Mouse (Mus musculus): ENCODE measurements around the gene 9130409I23Rik. TPM values are rescaled to one million over a fixed set of nuclear protein-coding genes. Genes with fewer than 3 reads are reported as not detected.
"Not testable (repeated sequence)": the region's sequence is repeated elsewhere in the genome, so short reads cannot be mapped to it uniquely, and the experiment has no call there.

9130409I23Rik gene
- polyA plus RNA-seq, 1 experiment from 2014 or later = not detected

DNA sequence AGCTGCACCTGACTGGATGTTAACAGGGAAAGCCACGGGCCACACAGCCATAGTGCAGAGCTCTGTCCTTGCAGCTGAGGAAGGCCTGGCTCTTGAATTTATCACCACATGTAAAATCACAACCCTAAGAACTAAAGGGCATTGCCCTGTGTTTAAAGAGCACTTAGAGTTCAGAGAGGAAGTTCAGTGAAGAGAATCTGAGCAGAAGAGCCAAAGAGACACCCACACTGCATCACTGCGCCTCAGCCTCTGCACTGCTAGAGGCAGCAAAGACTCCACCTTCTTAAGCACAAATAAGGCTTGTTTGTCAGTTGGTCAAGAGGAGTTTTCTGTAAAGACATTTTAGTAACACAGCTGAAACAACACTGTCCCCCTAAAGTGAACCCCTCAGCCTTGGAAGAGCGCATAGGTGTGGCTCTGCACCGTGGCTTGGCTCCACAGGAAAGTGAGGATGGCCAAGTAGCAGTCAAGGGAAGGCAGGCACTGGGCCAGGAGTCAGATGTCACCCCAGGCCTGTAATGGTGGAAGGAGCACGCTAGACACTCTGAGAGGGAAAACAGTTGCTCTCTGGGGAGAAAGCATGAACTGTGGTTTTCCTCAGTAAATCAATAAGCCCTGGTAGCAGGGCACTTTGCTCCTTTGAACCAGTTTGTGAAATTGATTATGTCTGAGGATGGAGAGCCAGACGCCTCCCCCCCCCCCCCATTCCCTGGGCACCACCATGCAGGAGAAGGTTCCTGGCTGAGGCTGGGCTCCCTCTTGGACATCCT lies 36.1 kb upstream of the 9130409I23Rik start:
- 78% methylated on average over 6 of the region's 6 CpGs for WGBS
- Histone ChIP-seq H3K27ac (no peak overlapping the region), H3K4me3 (no peak overlapping the region), H3K4me2 (no peak overlapping the region), H3K27me3 (peaks cover 12% of the 10 kb centered on the region), H3K36me3 (ENCODE audit: poor library complexity, severe bottlenecking) (no peaks in the 10 kb centered on the region), H3K9ac (no peak overlapping the region), H3K4me1 (peaks cover 17% of the 10 kb centered on the region), H3K9me3 (replicated peaks) (no peaks in the 10 kb centered on the region)
- no peak for ATAC-seq

DNA sequence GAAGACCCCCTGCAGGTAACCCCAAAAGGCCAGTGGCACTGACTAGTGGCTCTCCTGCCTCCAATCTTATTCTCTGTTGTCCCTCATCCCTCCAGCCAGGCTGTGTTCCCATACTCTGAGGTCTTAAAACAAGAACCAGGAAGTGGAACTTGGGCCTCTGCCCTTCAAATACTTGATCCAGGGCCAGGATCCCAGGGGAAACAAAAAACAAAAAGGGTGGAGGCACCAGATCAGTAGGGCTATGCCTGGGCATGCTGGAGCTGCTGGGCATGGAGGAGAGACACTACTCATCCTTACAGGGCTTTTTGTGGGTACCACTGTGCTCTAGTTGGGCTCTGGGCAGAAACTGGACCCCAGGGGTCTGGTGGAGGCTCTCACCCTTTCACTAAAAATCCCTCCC lies 35.5 kb upstream of the 9130409I23Rik start:
- H3K4me3 ChIP-seq = no peak overlapping the region
- H3K36me3 ChIP-seq (ENCODE audit: poor library complexity, severe bottlenecking) = no peaks in the 10 kb centered on the region
- no peak overlapping the region for H3K27ac ChIP-seq
- H3K4me2 ChIP-seq = no peak overlapping the region
- H3K9ac ChIP-seq = no peak overlapping the region
- H3K4me1 ChIP-seq = peaks cover 17% of the 10 kb centered on the region
- no peaks in the 10 kb centered on the region for H3K9me3 ChIP-seq (replicated peaks)
- H3K27me3 ChIP-seq = peaks cover 12% of the 10 kb centered on the region
- no peak for ATAC-seq

DNA sequence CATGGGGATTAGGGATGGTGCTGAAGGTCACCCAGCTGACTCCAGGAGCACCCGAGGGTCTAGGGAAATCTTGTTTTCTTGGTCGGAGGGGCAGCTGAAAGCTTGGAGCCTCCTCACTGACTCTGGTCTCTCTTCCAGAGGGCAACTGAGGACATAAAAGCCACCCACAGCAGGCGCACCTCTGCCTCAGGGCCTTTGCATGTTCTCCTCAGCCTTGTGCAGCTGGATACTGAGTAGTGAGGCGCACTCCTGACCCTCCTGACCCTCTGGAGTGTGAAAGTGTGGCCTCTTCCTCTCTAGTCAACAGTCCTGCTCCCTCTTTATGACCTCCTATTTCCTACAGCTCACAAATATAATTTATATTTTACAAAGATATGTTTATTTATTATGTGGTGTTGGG lies 35.0 kb upstream of the 9130409I23Rik start:
- no peak for ATAC-seq
- H3K27ac ChIP-seq = no peak overlapping the region
- WGBS = 88% methylated on average over 4 of the region's 4 CpGs
- peaks cover 12% of the 10 kb centered on the region for H3K27me3 ChIP-seq
- H3K9me3 ChIP-seq (replicated peaks) = no peaks in the 10 kb centered on the region
- no peaks in the 10 kb centered on the region for H3K36me3 ChIP-seq (ENCODE audit: poor library complexity, severe bottlenecking)
- no peak overlapping the region for H3K4me3 ChIP-seq
- H3K9ac ChIP-seq = no peak overlapping the region
- peaks cover 17% of the 10 kb centered on the region for H3K4me1 ChIP-seq
- peak overlapping the region; percentile 92 for H3K4me2 ChIP-seq

DNA sequence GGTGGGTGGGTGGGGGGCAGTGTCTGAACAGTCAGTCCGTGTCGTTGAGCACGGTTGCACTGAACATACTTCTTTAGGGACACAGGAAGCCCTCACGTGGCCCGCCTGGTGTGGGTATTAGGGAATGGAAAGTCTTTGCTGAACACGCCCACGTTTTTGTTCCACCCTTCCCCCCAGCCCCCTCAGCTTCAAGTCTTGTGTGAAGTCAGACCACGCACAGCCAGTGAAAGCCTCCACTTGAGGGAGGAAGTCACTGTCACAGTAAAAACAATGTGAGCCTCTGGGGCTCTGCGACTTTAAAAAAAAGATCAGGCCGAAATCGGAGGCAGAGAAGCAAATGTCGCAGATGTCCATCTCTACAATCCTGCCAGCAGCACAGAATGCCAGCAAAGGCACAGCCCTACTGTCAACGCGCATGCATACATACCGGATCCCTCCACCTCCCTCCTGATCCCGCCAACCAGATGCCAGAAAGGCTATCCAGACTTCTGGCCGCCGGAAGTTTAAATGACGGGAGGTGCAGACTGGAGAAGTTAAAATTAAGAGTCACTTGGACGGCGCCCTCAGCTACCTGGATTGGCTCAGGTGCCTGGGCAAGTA lies 34.4 kb upstream of the 9130409I23Rik start:
- Histone ChIP-seq H3K36me3 (ENCODE audit: poor library complexity, severe bottlenecking) (no peaks in the 10 kb centered on the region), H3K27me3 (peaks cover 12% of the 10 kb centered on the region), H3K4me1 (peaks cover 17% of the 10 kb centered on the region), H3K9ac (peak overlapping the region; percentile 53), H3K9me3 (replicated peaks) (no peaks in the 10 kb centered on the region), H3K27ac (no peak overlapping the region), H3K4me2 (peak overlapping the region; percentile 92), H3K4me3 (peak overlapping the region; percentile 47)
- 6% methylated on average over 21 of the region's 21 CpGs for WGBS
- peak; percentile 67 for ATAC-seq

DNA sequence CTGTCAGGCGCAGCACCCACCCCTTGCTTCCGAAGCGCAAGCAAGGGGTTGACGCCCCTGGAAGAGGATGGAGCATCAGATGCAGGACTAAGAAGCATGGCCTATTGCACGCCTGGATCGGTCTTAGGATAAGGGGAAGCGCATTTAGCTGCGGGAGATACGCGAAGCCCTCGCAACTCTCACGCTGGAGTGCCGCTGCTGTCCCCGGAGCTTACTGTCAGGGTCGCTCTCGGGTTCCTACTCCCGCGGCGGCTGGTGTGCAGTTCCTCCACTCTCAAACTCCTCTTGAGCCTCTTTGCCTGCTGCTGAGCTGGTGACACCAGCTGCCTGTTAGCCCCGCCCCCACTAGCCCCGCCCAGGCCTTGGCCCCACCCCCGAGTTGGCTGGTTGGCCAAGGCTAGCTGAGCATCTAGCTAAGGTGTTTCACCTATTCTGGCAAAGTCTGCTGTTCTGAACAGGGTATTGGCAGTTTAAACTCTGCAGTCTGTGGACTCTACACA lies 33.8 kb upstream of the 9130409I23Rik start:
- Histone ChIP-seq H3K4me1 (peaks cover 17% of the 10 kb centered on the region), H3K9me3 (replicated peaks) (no peaks in the 10 kb centered on the region), H3K9ac (peak overlapping the region; percentile 53), H3K4me2 (peak overlapping the region; percentile 92), H3K27ac (no peak overlapping the region), H3K4me3 (peak overlapping the region; percentile 47), H3K27me3 (peaks cover 12% of the 10 kb centered on the region), H3K36me3 (ENCODE audit: poor library complexity, severe bottlenecking) (no peaks in the 10 kb centered on the region)
- ATAC-seq = peak; percentile 88
- WGBS = under 1% methylated on average over 22 of the region's 22 CpGs

DNA sequence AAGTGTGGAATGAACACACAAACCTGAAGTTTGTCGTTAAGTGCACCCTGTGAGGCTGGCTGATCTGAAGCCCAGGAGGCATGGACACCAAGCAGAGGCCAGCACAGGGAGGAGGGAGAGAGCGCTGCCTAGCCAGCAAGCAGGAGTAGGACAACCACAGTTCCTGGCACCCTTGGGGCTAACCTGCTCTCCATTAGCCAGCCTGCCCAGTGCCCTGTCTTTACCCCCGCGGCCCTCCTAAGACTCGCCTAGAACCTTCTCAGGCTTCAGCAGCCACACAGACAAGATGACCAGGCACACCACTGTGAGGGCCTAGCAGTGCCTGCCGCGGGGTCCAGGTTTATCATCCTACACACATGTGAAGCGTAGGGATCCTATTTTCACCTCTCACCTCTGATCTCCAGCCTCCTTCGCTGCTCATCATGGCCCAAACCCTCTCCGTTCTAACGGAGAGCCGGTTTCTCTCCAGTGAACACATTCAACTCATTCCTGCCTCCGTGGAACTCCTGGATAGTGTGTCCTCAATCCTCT lies 33.1 kb upstream of the 9130409I23Rik start:
- 77% methylated on average over 13 of the region's 13 CpGs for WGBS
- Histone ChIP-seq H3K36me3 (ENCODE audit: poor library complexity, severe bottlenecking) (no peaks in the 10 kb centered on the region), H3K4me1 (peaks cover 17% of the 10 kb centered on the region), H3K27ac (no peak overlapping the region), H3K4me2 (no peak overlapping the region), H3K9ac (no peak overlapping the region), H3K4me3 (no peak overlapping the region), H3K9me3 (replicated peaks) (no peaks in the 10 kb centered on the region), H3K27me3 (peaks cover 12% of the 10 kb centered on the region)
- ATAC-seq = no peak

DNA sequence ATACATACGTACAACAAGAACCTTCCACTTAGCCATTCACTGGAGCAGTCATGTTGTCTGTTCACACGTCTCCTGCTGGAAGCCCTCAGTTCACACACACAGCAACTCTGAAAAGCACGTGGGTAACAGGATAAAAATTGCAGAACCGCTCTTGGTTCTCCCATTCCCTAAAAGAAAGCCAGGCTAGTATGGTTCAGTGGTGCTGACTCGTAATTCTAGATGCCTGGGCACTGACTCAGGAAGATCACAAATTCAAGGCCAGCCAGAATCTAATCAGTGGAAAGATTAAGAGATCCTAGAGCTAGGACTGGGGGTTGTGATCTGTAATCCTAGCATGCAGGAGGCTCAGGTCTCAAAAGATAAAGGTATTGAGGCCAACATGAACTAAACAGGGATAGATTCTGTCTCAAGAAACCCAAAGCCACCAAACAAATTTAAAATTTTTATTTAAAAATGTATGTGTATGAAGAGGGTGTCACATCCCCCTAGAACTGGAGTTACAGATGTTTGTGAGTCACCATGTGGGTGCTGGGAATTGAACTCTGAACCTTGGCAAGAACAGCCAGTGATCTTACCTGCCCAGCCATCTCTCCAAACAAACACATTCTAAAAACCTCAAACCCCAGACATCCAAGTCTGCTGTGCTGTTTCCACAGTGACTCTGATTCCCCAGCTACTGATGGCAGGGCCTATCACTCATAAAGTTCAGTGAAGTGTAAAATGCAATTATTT lies 30.1 kb upstream of the 9130409I23Rik start, which contains the start of gene Ephx1:
Gene Ephx1 (minus strand): TSS at position 149 of the 732 bp plus-strand sequence.
- H3K9ac ChIP-seq = no peak within 1 kb of the TSS
- no peak within 1 kb of the TSS for H3K4me2 ChIP-seq
- no peak for ATAC-seq
- H3K9me3 ChIP-seq (replicated peaks) = no peaks in the 10 kb centered on the region
- 54% methylated on average over 5 of the region's 5 CpGs for WGBS
- peaks cover 14% of the 10 kb centered on the region for H3K4me1 ChIP-seq
- H3K27ac ChIP-seq = no peak within 1 kb of the TSS
- no peaks in the 10 kb centered on the region for H3K36me3 ChIP-seq (ENCODE audit: poor library complexity, severe bottlenecking)
- H3K4me3 ChIP-seq = no peak within 1 kb of the TSS
- H3K27me3 ChIP-seq = peaks cover 10% of the 10 kb centered on the region

DNA sequence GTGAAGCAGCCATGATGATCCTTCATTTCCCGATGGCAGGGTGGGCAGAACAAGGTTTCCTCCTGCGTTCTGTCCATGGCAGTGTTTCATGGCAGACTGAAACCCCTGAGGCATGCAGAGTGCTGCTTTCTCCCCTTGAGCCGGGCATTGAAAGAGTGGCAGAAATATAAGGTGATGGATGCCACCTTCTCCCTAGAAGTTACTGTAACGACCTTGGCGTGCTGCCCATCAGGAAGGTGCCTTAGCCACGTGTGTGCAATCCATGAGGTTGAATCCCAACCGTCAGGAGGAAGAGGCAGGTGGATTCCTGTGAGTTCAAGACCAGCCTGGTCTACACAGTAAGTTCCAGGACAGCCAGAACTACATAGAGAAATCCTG lies 29.6 kb upstream of the 9130409I23Rik start:
- Histone ChIP-seq H3K27ac (no peak overlapping the region), H3K9ac (no peak overlapping the region), H3K4me1 (peaks cover 10% of the 10 kb centered on the region), H3K36me3 (ENCODE audit: poor library complexity, severe bottlenecking) (no peaks in the 10 kb centered on the region), H3K9me3 (replicated peaks) (no peaks in the 10 kb centered on the region), H3K4me3 (no peak overlapping the region), H3K4me2 (no peak overlapping the region), H3K27me3 (peaks cover 8% of the 10 kb centered on the region)
- ATAC-seq = no peak
- WGBS = 64% methylated on average over 7 of the region's 7 CpGs

DNA sequence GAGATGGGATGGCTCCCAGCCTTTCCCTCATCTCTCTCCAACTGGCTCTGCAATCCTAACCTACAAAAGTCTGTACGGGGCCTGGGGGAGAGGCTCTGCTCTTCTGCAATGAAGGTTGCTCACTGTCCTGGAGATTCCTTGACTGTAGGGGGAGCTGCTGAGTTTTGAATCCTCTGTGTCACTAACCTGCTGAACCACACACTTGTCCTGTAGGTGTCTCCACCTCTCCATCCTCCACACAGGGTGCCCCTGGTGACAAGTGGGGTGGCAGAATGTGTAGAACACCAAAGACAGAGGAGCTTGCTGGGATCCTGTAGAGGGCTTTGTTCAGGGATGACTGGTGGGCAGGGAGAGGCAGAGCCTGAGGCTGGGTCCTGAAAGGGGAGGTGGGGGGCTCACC lies 28.8 kb upstream of the 9130409I23Rik start:
- Histone ChIP-seq H3K9me3 (replicated peaks) (no peaks in the 10 kb centered on the region), H3K27me3 (peaks cover 8% of the 10 kb centered on the region), H3K27ac (no peak overlapping the region), H3K9ac (no peak overlapping the region), H3K4me1 (peaks cover 2% of the 10 kb centered on the region; the same call in 1 of the 2 replicates), H3K4me2 (no peak overlapping the region), H3K4me3 (no peak overlapping the region), H3K36me3 (ENCODE audit: poor library complexity, severe bottlenecking) (no peaks in the 10 kb centered on the region)
- 25% methylated on average over 1 of the region's 1 CpGs for WGBS
- ATAC-seq = no peak

DNA sequence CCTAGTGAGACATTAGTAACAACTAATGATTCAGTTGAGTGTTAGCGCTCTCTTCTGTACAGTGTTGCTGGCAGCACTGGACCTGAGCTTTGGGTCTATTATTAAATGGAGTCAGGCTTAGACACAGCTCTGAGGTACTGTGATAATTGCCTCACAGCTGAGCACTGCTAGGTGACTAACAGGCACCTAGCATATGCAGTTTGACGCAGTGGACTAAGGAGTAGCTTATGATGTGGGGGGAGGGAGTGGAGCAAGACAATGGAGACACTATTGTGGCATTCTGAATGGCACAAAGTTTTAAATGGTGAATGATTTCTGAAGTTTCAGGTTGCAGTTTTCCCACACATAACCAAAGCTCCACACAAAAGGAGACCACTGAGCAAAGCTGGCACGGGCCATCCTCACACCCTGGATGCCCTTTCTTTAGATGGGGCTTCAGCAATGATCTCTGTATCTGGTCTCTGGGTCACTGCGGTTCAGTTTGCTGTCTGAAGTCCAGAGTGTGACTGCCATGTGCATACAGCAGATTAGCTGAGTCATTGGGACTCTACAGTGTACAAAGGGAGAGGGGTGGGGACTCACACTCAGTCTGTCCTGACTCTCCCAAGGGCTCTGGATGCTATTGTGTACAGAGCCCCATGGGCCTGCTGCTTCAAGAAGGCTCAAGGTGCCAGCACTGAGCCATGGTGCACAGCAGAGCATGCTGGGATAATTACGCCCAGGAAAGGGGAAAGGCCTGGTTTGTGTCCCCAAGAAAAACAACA lies 15.8 kb upstream of the 9130409I23Rik start:
- not testable (repeated sequence) for H3K4me3 ChIP-seq; H3K36me3 ChIP-seq (ENCODE audit: poor library complexity, severe bottlenecking); H3K9me3 ChIP-seq (replicated peaks); H3K27me3 ChIP-seq; H3K4me2 ChIP-seq; H3K9ac ChIP-seq; H3K27ac ChIP-seq; H3K4me1 ChIP-seq; ATAC-seq
- 74% methylated on average over 5 of the region's 5 CpGs for WGBS

DNA sequence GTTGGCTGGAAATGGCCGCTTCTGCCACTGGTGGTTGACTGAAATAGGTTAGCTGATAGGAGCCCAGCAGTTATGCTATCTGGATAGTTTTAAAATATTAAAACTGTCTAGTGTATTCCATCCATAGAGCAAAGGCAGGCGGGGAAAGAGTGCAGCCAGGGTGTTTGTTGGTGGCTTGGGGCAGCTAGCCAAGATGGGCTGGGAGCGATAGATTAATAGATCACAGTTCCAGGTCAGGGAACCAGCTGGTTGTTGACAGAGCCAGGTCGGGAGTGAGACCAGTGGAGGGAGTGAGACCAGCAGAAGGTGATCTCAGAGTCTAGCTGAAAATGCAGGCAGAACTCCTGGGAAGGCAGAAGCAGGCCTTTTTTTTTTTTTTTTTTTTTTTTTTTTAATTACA lies 13.4 kb upstream of the 9130409I23Rik start:
- Histone ChIP-seq H3K27me3 (peaks cover 6% of the 10 kb centered on the region; the same call in 1 of the 2 replicates), H3K36me3 (ENCODE audit: poor library complexity, severe bottlenecking) (no peaks in the 10 kb centered on the region), H3K9ac (no peak overlapping the region), H3K4me3 (no peak overlapping the region), H3K4me1 (no peaks in the 10 kb centered on the region), H3K27ac (no peak overlapping the region), H3K9me3 (replicated peaks) (no peaks in the 10 kb centered on the region), H3K4me2 (no peak overlapping the region)
- WGBS = 84% methylated on average over 4 of the region's 4 CpGs
- ATAC-seq = no peak
